Mouse (Mus musculus): Measurements from ENCODE around the gene Styx. TPM values are rescaled to one million over a fixed set of nuclear protein-coding genes. Genes with fewer than 3 reads are reported as not detected.

Gene Styx
- polyA plus RNA-seq, 1 experiment from 2014 or later: 57.4 TPM

DNA sequence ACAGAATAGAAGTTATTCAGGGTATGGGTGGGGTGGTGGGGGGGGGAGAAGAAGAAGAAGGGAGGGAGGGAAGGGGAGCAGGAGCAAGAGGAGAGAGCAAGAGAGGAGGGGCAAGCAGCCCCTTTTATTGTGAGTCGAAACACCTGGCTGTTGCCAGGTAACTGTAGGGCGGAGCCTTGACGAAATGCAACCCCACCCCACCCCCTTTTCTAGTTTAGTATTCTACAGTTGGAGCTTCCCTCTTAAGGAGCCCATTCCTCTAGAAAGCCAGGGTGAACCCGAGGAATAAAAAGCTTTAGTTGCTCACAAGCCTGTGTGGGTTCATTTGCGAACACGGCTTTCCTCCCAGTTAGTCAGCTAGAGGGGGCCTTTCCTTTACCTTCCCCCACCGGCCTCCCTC is 94.0 kb downstream of the Styx start:
- Histone ChIP-seq H3K27me3 (replicated peaks) (no peaks in the 10 kb centered on the region), H3K4me1 (peaks cover 11% of the 10 kb centered on the region; the same call in 1 of the 2 replicates), H3K4me3 (replicated peaks) (no peak overlapping the region), H3K9me3 (no peaks in the 10 kb centered on the region), H3K9ac (no peak overlapping the region), H3K27ac (no peak overlapping the region), H3K36me3 (no peaks in the 10 kb centered on the region), H3K4me2 (no peak overlapping the region)
- WGBS: 36% methylated on average over 7 of the region's 7 CpGs
- ATAC-seq (ENCODE audit: insufficient read depth, low FRiP score, low read depth): no peak

DNA sequence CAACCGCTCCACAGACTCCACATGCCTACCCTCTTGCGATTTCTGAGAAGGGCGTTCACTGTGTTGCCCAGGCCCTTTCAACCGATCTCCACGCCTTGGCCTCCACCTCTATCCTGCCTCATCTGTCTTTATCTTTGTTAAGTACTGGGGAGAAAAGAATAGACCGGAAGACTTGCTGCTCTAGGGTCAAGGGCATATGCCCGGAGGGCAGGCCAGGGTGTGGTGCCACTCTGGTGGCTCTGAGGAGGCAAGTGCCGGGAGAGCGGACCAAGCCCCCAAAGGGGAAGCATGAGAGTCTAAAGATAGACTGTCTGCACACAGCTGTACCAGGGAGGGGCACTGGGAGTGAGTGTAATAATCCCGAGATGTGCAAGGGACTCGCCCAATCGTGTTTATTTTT is 94.6 kb downstream of the Styx start:
- 45% methylated on average over 12 of the region's 12 CpGs for WGBS
- H3K36me3 ChIP-seq: no peaks in the 10 kb centered on the region
- no peak overlapping the region for H3K27ac ChIP-seq
- no peak overlapping the region for H3K4me3 ChIP-seq (replicated peaks)
- peaks cover 11% of the 10 kb centered on the region; the same call in 1 of the 2 replicates for H3K4me1 ChIP-seq
- H3K27me3 ChIP-seq (replicated peaks): no peaks in the 10 kb centered on the region
- H3K4me2 ChIP-seq: no peak overlapping the region
- peak; percentile 48; the same call in 1 of the 2 replicates for ATAC-seq (ENCODE audit: insufficient read depth, low FRiP score, low read depth)
- H3K9ac ChIP-seq: no peak overlapping the region
- H3K9me3 ChIP-seq: no peaks in the 10 kb centered on the region

DNA sequence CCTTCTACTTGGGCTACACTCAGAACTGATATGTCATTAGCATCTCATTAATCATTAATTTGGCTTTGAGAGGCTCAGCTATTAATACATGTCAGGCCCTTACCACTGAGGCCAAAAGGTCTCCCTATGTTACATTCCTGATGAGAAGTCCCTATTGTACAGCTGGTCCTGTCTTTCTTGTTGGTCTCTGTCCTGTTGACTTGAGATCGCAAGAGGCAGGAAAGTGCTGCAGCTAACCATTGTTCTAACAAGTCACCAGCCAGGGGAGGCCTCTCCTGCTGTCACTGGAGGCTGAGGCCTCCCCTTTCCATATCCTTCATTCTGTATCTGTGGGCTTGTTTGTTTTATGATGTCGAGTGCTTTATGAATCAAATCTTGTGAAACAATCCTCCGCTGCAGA is 95.9 kb downstream of the Styx start:
- Histone ChIP-seq H3K4me3 (replicated peaks) (no peak overlapping the region), H3K9ac (no peak overlapping the region), H3K9me3 (no peaks in the 10 kb centered on the region), H3K36me3 (no peaks in the 10 kb centered on the region), H3K27me3 (replicated peaks) (no peaks in the 10 kb centered on the region), H3K4me1 (peaks cover 14% of the 10 kb centered on the region; the same call in 1 of the 2 replicates), H3K4me2 (no peak overlapping the region), H3K27ac (no peak overlapping the region)
- ATAC-seq (ENCODE audit: insufficient read depth, low FRiP score, low read depth): no peak
- WGBS: 54% methylated on average over 3 of the region's 3 CpGs

DNA sequence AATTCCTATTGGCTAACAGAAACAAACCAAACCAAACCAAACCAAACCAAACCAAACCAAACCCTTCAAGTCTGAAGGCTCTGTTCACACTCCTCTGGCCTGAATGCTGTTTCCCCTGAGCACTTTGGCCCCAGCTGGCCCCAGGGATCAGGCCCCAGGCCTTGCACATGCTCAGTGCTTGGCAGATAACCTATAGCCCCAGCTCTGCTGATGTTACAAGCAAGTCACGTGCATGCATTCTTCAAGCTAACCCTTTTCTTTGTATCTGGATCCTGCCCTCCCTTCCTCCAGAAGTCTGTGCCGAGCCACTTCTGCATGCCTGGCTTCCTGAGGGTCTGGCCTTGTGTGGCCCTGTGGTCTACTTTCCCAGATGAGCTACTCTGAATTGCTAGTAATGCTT is 100.2 kb downstream of the Styx start:
- H3K4me2 ChIP-seq: no peak overlapping the region
- H3K9ac ChIP-seq: no peak overlapping the region
- no peaks in the 10 kb centered on the region for H3K9me3 ChIP-seq
- ATAC-seq (ENCODE audit: insufficient read depth, low FRiP score, low read depth): no peak
- 47% methylated on average over 2 of the region's 2 CpGs for WGBS
- H3K36me3 ChIP-seq: no peaks in the 10 kb centered on the region
- no peak overlapping the region for H3K4me3 ChIP-seq (replicated peaks)
- no peaks in the 10 kb centered on the region for H3K27me3 ChIP-seq (replicated peaks)
- no peak overlapping the region for H3K27ac ChIP-seq
- peaks cover 21% of the 10 kb centered on the region for H3K4me1 ChIP-seq

DNA sequence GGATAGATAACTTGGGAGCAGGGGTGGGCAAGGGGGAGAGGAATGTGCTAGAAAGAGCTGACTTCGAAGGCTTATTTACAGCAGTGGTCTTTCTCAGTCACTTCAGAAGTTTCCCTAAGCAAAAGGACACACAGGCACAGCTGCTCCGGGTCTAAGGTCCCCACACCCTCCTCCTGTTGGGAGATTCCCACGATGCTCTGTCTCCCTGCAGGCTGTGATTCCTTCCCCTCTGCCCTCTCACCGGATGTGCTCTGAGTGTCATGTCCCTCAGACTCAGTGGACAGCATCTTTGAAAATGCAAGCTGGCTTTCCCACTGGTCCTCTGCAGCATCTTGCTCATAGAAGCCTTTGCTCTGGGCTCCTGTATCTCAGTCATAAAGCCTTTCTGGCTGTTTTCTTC is 101.3 kb downstream of the Styx start:
- ATAC-seq (ENCODE audit: insufficient read depth, low FRiP score, low read depth): no peak
- no peak overlapping the region for H3K4me2 ChIP-seq
- H3K4me3 ChIP-seq (replicated peaks): no peak overlapping the region
- H3K9me3 ChIP-seq: no peaks in the 10 kb centered on the region
- peaks cover 24% of the 10 kb centered on the region for H3K4me1 ChIP-seq
- no peak overlapping the region for H3K9ac ChIP-seq
- H3K27me3 ChIP-seq (replicated peaks): no peaks in the 10 kb centered on the region
- WGBS: 34% methylated on average over 4 of the region's 4 CpGs
- peak overlapping the region; percentile 67 for H3K27ac ChIP-seq
- H3K36me3 ChIP-seq: no peaks in the 10 kb centered on the region

DNA sequence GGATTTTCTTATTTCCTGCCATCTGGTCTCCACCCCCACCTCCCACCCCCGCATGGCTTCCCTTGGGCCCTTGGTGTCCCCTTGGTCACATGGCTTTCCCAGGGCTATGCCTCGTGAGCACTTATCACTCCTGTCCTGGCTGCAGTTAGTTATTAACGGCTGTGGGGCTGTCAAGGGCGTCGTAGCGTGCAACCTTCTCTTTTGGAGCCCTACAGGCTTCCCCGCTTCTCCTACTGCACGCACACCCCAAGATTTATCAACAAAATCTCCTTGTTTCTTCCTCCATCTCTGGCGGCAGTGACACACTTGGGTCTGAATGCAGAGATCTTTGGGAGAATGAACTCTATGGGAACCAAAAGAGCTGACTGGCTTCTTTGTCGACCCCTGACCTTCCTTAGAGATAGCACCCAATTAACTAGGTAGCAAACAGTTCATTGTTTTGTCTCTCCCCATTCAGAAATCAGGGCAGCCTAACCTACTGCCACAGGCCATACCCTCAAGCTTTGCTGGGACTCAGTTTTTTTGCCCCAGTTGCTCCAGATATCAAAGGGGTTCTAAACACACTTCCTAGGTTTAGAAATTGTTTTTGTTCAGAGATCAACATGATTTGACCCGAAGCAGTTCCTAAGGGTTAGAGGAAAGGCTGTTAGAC is 102.1 kb downstream of the Styx start:
- WGBS: 13% methylated on average over 11 of the region's 11 CpGs
- no peaks in the 10 kb centered on the region for H3K36me3 ChIP-seq
- H3K27ac ChIP-seq: peak overlapping the region; percentile 67; the same call in 1 of the 2 replicates
- peak; percentile 70 for ATAC-seq (ENCODE audit: insufficient read depth, low FRiP score, low read depth)
- H3K4me1 ChIP-seq: peaks cover 24% of the 10 kb centered on the region
- H3K9me3 ChIP-seq: no peaks in the 10 kb centered on the region
- no peak overlapping the region; the same call in 1 of the 2 replicates for H3K4me2 ChIP-seq
- H3K9ac ChIP-seq: no peak overlapping the region
- H3K27me3 ChIP-seq (replicated peaks): no peaks in the 10 kb centered on the region
- no peak overlapping the region for H3K4me3 ChIP-seq (replicated peaks)

DNA sequence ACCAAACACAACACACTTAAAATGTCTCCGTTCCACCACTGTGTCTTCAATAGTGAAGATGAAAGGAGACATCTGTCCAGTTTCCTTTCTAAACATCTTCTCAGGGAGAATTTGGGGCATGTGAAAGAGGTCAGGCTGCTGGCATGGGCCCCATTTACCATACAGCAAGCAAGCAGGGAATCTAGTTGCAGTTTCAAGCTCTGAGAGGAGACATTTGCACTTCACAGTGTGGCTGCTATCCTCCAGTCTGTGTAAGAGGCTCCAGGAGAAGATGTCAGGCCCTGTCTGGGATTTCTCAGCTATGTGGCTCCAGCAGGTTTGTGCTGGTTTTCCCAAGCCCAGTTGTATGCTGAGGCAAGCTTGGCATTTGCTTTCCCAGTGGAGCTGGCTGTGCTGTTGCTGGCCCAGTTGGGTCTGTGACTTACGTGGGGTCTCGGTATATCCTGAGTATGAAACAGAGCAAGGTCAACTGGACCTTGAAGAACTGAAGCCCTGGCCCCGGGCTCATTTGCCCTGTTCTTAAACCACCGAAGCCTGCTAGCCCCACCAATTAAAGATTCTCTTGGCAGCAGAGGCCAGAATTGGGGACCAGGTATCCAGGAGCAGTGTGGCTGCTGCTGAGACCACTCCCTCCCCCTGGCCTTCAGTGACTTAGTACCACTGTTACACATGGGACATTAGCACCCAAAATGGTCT is 102.8 kb downstream of the Styx start:
- Histone ChIP-seq H3K4me1 (peaks cover 24% of the 10 kb centered on the region), H3K27ac (peak overlapping the region; percentile 67), H3K4me3 (replicated peaks) (no peak overlapping the region), H3K9me3 (no peaks in the 10 kb centered on the region), H3K9ac (no peak overlapping the region), H3K27me3 (replicated peaks) (no peaks in the 10 kb centered on the region), H3K36me3 (0 out of 2 replicates have a peak, but pooled peaks cover 6% of the 10 kb centered on the region), H3K4me2 (no peak overlapping the region)
- 63% methylated on average over 5 of the region's 5 CpGs for WGBS
- no peak for ATAC-seq (ENCODE audit: insufficient read depth, low FRiP score, low read depth)

DNA sequence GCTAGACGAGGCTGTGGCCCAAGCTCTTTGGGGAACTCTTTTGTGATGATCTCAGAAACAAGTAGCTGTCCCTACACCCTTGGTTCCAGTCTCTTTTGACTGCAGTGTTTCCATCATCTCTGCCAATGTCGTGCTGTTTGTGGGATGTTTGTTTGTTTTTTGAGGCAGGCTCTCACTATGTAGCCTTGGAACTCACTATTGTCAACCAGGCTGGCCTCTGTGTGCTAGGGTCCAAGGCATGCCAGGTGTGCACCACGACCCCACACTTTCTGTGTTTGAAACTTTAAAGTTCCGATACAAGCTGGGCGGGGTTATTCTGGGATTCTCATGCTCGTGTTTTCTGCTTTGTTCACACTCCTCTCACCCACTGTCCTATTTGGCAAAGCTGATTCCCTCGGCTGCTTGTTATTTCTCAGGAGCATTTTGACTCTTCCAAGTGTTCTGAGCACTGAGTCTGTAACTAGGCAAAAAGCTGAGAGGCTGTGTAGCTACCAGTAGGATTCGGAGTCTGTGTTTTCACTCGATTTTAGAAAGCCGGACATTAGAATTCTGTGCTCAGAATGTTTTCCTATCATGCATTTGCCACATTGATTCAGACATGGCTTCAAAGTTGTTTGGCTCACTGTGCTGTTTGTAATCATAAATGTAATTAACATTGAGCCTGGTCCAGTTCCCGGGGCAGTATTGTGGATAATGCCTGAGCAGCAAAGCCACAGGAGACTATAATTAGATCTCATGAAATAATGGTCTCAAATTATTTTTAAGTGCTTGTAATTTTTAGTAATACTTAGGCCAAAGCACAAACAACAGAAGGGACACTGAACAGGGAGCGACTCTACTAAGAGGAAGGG is 105.0 kb downstream of the Styx start:
- Histone ChIP-seq H3K4me1 (peaks cover 24% of the 10 kb centered on the region), H3K27ac (peak overlapping the region; percentile 18), H3K27me3 (replicated peaks) (no peaks in the 10 kb centered on the region), H3K9ac (no peak overlapping the region), H3K36me3 (peaks cover 8% of the 10 kb centered on the region; the same call in 1 of the 2 replicates), H3K4me3 (replicated peaks) (no peak overlapping the region), H3K4me2 (no peak overlapping the region), H3K9me3 (no peaks in the 10 kb centered on the region)
- ATAC-seq (ENCODE audit: insufficient read depth, low FRiP score, low read depth): no peak
- WGBS: 58% methylated on average over 12 of the region's 12 CpGs

DNA sequence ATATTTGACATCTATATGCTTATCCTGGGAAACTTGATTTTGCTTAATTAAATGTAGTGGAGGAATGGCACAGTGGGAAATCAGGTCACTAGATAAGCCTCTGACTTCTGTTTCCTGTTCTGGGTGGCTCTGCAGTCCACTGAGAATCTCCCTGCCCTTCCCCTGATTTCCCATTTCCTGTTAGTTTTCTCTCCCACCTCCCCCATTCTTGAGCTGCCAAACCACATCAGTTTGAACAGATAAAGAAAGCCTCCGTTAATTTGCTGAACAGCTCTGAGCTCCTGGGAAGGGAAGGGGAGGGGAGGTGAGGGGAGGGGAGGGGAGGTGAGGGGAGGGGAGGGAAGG is 105.6 kb downstream of the Styx start:
- no peak overlapping the region for H3K9ac ChIP-seq
- no peak overlapping the region for H3K4me2 ChIP-seq
- peaks cover 21% of the 10 kb centered on the region for H3K4me1 ChIP-seq
- WGBS: no CpG with 5 or more reads among the region's 1 CpGs
- peaks cover 11% of the 10 kb centered on the region; the same call in 1 of the 2 replicates for H3K36me3 ChIP-seq
- H3K27ac ChIP-seq: peak overlapping the region; percentile 18; the same call in 1 of the 2 replicates
- H3K9me3 ChIP-seq: no peaks in the 10 kb centered on the region
- H3K4me3 ChIP-seq (replicated peaks): no peak overlapping the region
- ATAC-seq (ENCODE audit: insufficient read depth, low FRiP score, low read depth): peak; percentile 19; the same call in 1 of the 2 replicates
- H3K27me3 ChIP-seq (replicated peaks): no peaks in the 10 kb centered on the region

DNA sequence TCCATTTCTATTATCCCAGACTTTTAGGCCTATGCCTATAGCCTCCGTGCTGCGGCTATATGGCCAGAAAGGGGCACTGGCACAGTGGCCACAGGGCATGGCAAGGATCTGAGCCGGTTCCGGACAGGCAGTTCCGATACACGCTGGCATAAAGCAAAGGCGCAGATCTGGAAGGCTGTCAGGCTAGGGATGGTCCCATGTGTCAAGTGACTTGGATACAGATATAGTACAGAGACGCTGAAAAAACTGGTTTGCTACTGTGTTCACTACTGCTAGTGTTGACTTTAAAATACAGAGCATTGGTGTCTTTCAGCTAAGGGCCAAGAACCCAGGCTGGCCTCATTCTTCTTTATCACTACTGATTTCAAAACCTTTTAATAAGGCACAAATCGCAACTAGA is 106.1 kb downstream of the Styx start:
- H3K27me3 ChIP-seq (replicated peaks): no peaks in the 10 kb centered on the region
- ATAC-seq (ENCODE audit: insufficient read depth, low FRiP score, low read depth): no peak
- H3K9ac ChIP-seq: no peak overlapping the region
- WGBS: 85% methylated on average over 9 of the region's 9 CpGs
- H3K4me1 ChIP-seq: peaks cover 21% of the 10 kb centered on the region
- H3K27ac ChIP-seq: no peak overlapping the region; the same call in 1 of the 2 replicates
- H3K36me3 ChIP-seq: peaks cover 17% of the 10 kb centered on the region; the same call in 1 of the 2 replicates
- no peak overlapping the region for H3K4me2 ChIP-seq
- no peaks in the 10 kb centered on the region for H3K9me3 ChIP-seq
- no peak overlapping the region for H3K4me3 ChIP-seq (replicated peaks)

DNA sequence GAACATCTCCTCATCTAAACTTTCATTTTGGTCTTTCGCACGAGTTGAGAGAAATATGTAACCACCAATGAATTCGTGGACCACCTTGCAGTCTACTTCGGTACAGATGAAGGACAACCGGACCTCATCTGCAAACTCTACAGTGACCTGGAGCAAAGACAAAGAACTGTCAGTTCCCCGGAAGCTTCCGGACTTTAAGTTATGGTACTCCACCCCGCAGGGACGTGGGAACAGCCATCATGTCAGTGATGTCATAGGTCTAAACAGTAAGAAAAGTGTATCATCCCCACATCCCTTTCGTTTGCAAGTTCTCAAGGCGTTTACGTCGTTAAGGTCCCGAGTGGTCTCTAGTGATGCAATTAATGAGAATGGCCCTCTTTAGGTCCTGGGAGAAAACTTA is 109.0 kb downstream of the Styx start:
- 92% methylated on average over 14 of the region's 14 CpGs for WGBS
- H3K4me2 ChIP-seq: no peak overlapping the region
- no peak overlapping the region for H3K4me3 ChIP-seq (replicated peaks)
- no peak for ATAC-seq (ENCODE audit: insufficient read depth, low FRiP score, low read depth)
- H3K9me3 ChIP-seq: no peaks in the 10 kb centered on the region
- H3K9ac ChIP-seq: no peak overlapping the region
- H3K27ac ChIP-seq: no peak overlapping the region
- H3K4me1 ChIP-seq: peaks cover 16% of the 10 kb centered on the region; the same call in 1 of the 2 replicates
- peaks cover 24% of the 10 kb centered on the region; the same call in 1 of the 2 replicates for H3K36me3 ChIP-seq
- no peaks in the 10 kb centered on the region for H3K27me3 ChIP-seq (replicated peaks)
